Mouse (Mus musculus) cerebellum, adult 11-12 months (tissue): ENCODE results near the gene Stim2.
A peak's percentile ranks its signal among the peaks of the same experiment; 100 is the strongest.

ENCODE experiments used
- DNase-seq: peaks from one replicate; pipeline ENCODE4 v3.0.0; 2022

Gene Stim2

DNA sequence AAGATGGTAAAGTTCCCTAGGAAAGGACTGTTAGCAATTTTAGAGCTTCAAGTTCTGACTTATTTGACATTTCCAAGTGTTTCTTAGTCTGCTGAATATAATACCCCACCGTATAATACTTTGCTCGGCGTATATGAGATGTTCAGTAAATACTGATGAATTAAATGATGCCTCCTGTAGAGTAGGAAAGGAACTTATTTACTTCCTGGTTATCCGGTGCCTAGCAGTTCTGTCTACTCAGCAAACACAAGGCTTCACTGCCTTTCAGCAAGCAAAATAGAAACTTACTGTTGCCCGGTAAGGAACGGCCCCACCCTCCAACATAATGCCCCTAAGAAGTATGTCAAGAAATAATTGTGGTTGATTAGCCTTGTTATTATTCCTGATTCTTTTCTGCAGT, 1.5 kb upstream of the Stim2 start:
- no peak for DNase-seq

DNA sequence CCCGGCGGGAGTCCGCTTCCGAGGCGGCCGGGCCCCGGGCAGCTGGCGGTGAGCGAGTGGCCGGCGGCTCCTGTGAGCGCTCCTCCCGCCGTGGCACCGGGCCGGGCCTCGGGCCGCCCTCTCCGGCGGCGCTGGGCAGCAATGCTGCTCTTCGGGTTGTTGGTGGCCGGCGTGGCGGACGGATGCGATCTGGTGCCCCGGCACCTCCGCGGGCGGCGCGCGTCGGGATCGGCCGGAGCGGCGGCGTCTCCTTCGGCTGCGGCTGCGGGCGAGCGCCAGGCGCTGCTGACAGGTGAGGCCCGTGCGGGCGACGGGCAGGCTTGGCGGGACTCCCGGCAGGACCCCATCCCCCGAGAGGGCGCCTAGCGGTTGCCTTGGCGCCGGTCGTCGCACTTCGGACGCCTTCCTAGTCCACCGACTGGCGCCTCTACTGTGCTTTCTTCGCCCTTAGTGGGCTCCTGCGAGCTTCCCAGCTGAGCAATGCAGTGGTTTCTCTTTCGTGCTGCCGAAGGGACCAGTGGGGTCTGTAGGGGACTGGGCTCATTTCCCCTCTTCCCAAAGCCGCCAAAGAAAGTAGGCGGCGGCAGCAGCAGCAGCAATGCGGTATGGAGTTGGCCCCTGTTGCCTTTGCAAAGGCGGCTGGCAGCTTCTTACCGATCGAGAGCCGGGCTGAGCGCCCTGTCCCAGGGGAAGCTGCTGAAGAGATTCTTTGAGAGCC, 603 bp downstream of the Stim2 start:
- peak; percentile 83 for DNase-seq

GRCm38 (mm10) chr5:53999461-53999770, 1.1 kb downstream of the Stim2 start:
- DNase-seq = no peak

DNA sequence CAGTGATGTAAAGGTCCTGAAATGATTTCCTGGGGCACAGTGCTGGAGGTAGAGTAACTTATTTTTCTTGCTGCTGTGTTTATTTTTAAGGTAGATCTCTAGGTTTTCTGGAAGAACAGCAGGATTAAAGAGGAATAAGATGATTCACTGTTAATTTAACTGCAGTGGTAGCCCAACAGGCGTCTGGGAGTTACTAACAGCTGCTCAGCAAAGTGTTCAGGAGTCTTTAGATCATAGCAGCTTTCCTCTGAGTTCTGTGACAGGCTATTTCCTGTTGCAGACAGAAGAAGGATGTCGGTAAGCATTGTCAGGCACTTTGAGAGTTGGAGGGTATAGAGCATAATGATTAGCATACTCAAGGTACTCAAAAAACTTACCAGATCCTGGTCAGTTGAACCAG, 1.5 kb downstream of the Stim2 start:
- no peak for DNase-seq

DNA sequence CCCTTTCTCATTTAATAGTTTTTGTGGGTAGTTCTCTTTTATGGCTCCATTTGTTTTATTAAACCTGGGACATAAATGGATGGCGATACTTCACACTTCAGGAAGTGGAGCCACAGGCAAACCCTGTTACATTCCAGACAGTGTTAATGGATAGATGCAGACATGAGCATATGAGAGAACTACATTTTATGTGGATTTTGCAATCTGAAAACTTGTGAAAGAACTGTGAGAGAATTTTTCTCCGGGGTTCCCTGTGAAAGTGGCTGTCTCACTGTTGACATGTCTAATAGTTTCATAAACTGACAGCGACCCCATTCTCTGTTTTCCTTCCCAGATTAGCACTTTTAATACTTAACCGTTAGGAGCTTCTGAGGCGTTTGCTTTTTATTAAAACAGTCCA, 2.7 kb downstream of the Stim2 start:
- DNase-seq = no peak

DNA sequence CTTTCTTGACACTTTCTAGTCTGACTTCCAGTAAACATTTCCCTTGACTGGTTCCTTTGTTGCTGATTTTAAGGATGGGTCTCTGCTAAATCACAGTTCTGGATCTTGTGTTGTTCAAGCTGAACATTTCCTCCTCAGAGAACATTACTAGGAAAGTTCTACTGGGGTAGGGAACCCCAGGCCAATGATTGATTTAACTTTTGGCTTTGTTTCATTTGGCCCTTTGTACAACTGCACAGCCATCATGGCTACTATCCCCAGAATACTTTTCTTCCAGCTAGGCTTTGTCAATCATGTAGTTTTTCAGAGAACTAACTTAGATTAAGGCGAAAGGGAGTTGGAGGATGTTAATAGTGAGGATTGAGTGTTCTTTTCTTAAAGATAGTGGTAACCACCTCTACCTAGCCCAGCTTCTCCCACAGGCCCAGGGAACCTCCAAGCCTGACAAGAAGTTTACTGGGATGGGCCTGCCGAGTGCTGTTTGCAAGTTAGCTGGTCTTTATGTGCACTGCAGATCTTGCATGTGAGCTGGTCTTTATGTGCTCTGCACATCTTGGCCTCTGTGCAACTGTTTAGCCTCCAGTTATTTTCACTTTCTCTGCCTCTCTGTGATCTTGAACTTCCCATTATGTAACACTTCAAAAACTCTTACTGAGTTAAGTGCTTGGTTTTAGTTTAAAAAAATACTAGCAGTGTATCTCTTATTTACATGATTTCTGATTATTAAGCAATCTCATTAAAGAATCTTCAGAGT, 7.0 kb downstream of the Stim2 start:
- no peak for DNase-seq

DNA sequence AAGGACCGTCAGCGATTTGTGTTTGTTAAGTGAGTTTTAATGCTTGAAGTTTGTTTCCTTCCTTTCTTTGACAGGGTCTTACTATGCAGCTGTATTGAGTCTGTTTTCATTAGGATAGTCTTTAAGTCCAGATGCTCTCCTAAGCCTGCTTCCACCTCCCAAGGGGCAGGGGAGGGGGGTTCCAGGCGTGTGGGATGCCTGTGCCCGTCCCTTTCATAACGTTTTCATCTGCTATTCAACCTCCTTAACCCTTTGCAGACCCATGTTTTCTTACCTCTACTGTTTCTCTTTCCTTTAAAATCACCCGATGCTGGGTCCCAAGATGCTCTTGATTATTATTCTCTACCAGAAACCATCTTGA, 7.5 kb downstream of the Stim2 start:
- DNase-seq = no peak

DNA sequence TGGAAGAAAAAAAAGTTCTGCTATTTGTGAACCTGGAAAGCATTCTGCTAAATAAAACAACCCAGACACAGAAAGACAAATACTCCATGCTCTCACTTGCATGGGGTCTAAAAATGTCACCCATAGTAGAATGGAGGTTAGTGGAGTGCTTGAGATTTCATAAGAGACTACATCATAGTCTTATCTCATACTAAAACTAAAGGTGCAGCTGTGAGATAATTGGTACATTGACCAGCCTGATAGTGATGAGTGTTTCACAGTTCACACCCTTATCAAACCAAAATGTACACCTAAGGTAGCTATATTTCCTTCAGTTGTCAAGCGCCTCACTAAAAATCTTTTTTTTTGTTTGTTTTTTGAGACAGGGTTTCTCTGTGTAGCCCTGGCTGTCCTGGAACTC, 8.5 kb downstream of the Stim2 start:
- no peak for DNase-seq

- no peak for DNase-seq
Measured at GRCm38 (mm10) chr5:54007617-54008016, 9.3 kb downstream of the Stim2 start.

GRCm38 (mm10) chr5:54013271-54013670, 15.0 kb downstream of the Stim2 start:
- no peak for DNase-seq

DNA sequence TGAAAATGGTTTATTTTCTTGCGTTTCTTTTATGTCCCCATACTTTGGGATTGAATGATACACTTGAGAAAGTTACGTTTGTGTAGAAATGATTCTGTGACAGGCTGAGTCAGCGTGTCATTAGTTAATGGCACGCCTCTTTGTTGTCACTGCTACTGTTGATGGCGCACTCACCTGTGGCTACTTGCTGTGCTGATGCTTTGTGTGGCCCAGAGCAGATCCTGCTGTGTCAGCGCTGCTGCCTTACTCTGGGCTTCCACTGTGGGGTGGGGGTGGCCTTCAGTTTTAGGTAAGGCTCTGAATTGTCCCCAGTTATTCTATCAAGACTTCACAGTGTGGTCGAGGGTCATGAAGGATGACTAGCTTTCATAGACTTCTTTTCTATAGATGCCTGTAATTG, 18.8 kb downstream of the Stim2 start:
- no peak for DNase-seq

- DNase-seq = no peak
Measured at GRCm38 (mm10) chr5:54018856-54019255, 20.6 kb downstream of the Stim2 start.

DNA sequence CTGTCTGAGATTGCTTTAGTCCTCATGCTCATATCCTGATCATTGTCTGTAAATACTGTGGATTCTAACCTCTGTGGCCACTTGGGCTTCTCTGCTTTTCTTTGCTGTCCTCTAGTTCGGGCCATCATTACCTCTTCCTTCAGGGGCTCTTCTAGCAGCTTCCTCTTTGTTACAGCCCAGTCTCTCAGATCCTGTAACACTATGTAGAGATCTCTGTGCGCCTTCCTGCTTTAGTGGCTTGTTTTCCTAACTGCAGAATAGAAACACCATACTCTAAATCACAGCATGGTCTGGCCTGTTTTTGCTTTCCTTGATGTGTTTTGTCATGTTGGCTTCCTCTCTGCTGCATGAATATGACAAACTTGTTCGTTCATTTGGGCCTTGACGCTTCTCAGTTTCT, 21.2 kb downstream of the Stim2 start:
- no peak for DNase-seq

DNA sequence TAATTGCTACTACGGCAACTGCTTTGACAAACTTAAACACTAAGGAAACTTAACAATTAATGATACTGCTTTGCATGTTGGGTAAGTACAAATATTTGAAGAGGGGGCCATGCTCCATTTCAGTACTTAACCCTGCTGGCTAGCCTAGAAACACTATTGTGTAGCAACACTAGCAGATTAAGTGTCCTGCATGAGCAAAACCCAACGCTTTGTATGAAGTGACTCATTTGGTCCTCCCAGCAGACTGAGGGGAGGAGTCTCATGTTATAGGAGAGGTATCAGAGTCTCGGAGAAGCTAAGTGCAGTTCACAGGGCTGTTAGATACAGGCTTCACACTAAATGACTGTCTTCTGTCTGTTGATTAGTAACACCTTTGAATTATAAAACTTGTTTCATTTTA, 26.3 kb downstream of the Stim2 start:
- DNase-seq = no peak

DNA sequence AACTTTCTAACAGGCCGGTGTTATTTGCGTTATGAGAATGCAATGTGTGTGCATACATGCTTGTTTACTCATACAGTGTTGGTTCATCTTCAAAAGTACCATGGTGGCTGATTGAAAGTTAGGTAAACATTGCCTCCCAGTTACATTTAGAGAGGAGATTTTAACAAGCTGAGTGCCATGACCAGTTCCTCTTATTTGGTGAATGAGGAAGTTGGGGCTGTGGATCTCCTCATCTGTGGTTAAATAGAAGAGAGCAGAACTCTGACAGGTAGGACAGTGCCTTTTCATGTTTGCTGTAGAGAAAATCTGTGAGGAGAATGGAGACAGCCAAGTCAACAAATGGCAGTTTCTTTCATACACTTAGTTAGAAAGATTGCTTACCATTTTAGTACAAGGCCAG, 27.3 kb downstream of the Stim2 start:
- no peak for DNase-seq

DNA sequence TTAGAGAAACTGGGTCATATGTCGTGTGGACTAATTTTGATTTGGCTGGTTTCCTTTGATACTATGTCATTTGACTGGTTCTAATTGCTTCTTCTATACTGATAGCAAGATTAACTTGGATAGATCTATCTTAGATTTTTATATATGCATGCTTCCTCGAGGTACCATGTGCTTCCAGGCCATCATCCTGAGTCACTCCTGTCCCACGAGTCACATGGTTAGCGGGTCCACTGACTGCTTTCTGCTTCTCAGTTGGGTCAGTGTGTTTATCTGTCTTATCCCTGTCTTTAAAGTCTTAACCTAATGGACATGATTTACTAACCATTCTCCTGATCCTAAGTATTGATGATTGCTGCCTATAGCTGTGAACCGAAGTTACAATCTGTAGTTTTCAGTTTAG, 34.9 kb downstream of the Stim2 start:
- DNase-seq = no peak

DNA sequence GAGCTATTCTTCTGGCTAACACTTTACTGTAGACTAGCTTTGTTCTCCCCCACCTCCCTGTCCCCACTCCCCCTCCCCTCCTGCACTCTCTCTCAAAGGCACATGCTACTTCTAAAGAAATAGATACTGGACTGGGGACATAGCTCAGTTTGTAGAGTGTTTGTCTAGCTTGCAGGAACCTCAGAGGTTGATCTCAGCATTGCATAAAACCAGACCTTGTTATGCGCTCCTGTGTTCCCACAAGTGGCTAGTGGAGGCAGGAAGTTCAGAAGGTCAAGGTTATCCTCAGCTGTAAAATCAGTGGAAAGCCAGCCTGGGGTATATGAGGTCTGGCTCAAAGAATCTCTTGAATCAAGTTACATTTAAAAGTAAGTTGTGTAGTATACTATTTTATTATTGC, 36.4 kb downstream of the Stim2 start:
- DNase-seq = no peak

- DNase-seq = no peak
Measured at GRCm38 (mm10) chr5:54038615-54039014, 40.3 kb downstream of the Stim2 start.

DNA sequence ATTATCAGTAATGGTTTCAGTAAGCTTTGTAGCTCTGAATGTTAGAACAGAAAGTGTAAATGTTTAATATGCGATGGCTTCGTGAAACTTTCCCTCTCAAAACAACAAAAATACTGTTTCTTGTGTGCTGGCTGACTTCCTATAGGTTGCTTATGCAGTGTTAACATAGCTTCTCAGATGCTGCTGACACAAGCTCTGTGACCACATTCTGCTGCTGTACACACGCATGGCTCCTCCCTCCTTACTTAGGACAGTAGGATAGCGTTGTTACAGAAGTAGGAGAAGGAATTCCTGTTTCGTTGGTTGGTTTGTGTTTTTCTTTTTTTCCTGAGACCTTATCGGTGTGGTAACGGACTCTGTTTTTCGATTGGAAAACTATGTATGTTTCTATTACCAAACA, 42.2 kb downstream of the Stim2 start:
- DNase-seq = no peak

GRCm38 (mm10) chr5:54042013-54042412, 43.7 kb downstream of the Stim2 start:
- DNase-seq = no peak

DNA sequence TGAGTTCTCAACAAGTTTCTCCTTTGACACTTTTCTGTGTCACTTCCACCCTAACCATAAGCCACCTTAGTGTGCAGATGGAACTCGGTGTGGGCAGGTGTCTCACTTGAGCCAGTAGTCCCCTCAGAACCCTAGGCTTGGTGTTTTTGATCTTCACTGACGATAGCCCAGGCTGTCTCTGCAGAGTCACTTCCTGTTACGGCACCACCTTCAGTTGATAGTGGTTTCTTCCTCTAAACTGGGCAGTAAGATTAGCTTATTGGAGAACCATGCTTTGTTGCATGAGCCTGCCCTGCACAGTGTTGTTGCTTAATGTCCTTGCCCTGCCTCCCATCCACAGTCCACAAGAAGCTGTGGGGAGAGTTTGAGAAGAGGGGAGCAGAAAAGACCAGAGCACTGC, 47.2 kb downstream of the Stim2 start:
- no peak for DNase-seq

DNA sequence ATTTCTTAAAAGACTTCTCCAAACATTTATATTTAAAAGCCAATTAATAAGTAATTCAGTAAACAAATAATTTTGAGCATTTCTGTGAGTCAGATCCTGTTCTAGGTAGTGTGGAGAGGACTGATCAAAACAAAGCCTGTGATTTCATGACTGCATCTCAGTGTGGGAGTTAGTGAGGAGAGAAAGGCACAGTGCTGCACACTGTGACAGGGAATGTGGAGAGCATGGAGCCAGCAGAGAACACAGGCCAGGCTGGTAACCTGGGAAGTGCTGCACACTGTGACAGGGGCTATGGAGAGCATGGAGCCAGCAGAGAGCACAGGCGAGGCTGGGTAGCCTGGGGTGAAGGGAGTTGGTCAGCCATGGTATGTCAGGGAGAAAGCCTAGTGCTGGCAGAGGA, 48.1 kb downstream of the Stim2 start:
- DNase-seq = no peak

DNA sequence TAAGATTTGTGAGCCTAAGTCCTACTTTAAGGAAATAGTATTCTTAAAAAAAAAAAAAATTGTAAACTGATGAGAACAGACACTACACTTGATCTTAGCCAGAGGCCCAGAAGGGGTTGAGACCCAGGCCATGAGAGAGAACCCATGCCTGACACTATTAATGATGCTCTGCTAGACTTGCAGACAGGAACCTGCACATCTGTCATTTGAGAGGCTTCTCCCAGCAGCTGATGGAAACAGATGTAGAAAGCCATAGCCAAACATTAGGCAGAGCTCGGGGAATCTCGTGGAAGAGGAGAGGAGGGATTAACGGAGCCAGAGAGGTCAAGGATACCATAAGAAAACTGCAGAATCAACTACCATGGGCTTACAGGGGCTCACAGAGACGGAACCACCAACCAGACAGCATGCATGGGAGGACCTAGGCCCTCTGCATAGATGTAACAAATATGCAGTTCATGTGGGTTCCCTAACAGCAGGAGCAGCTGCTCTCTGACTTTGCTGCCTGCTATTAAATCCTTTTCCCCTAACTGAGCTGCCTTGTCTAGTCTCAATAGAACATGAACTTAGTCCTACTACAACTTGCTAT, 50.9 kb downstream of the Stim2 start:
- DNase-seq = no peak

DNA sequence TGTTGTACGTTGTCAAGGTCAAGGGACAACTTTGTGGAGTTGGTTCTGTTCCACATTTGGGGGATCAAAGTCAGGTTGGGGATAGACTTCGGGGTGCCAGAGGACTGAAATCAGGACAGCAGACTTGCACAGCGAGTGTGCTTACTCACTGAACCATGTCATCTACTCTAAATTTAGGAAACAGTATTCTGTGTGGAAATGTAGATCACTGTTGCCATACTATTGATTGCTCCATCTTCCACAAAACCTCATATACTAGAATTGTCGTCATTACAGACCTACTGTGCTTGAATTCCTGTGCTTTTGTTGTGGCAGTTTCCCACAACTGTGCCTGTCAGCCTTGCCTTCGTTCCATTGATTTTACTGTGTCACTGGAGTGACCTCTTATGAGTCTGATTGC, 51.6 kb downstream of the Stim2 start:
- no peak for DNase-seq

GRCm38 (mm10) chr5:54051056-54051455, 52.8 kb downstream of the Stim2 start:
- no peak for DNase-seq
